Mouse (Mus musculus): ENCODE measurements around the gene Cnot8.

The Cnot8 gene

GRCm38 (mm10) chr11:58165072-58165471, 61.1 kb downstream of the Cnot8 start:
- peak; percentile 24 for DNase-seq (ENCODE audit: low read depth, low spot score)
- H3K27me3 ChIP-seq (ENCODE audit: control insufficient read depth, insufficient read depth, low read length, poor library complexity, severe bottlenecking), result no peaks in the 10 kb centered on the region
- H3K36me3 ChIP-seq (ENCODE audit: control insufficient read depth, insufficient read depth, low read length, poor library complexity, severe bottlenecking), result peaks cover 9% of the 10 kb centered on the region; the same call in 1 of the 2 replicates

GRCm38 (mm10) chr11:58167822-58168166, 63.8 kb downstream of the Cnot8 start:
- H3K27me3 ChIP-seq (ENCODE audit: control insufficient read depth, insufficient read depth, low read length, poor library complexity, severe bottlenecking), result no peaks in the 10 kb centered on the region
- H3K36me3 ChIP-seq (ENCODE audit: control insufficient read depth, insufficient read depth, low read length, poor library complexity, severe bottlenecking), result 0 out of 2 replicates have a peak, but pooled peaks cover 2% of the 10 kb centered on the region
- no peak for DNase-seq (ENCODE audit: low read depth, low spot score)
